Mouse (Mus musculus) cerebellum, adult (tissue): Measurements from ENCODE around the gene Sdc1.
A peak's percentile ranks its signal among the peaks of the same experiment; 100 is the strongest.

Source experiments
- ATAC-seq: cut with Nextera tagmentation; 2 replicates; pipeline ENCODE4 v1.9.2; 2017; ENCODE audit warnings: mild to moderate bottlenecking, moderate library complexity, mixed read lengths; ENCODE audit not compliant: insufficient number of reproducible peaks, low FRiP score, low TSS enrichment

The Sdc1 gene

DNA sequence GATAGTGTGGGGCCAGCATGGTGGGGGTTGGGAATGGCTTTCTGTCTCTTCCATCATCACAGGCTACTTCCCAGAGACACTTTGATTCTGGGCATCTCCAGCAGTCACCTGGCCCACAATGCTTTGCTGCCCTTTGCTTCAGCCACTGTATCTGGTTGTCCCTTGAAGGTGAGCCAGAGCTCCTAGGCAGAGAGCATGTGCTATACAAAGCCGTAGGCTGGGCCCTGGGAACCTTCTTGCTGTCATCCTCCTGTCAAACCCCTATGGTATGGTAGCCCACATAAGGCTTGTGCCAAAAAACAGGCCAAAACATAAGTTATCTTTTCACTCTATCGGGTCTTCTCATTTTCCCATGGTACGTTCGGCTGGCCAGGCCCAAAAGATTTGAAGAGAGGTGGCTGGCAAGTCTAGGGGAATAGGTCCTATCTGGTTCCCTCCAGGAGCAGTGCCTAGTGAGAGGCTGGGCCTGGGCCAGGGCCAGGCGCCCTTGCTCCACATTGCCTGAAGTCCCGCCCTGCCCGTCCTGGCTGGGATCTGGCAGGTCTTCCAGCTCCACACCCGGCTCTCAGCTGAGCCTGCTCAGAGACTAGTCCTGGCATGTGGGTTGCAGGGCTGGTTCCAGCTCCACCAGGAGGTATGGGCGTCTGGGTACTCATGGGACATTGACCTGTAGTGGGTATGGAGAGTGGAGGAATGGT lies 10.7 kb downstream of the Sdc1 start:
- ATAC-seq = peak; percentile 71

DNA sequence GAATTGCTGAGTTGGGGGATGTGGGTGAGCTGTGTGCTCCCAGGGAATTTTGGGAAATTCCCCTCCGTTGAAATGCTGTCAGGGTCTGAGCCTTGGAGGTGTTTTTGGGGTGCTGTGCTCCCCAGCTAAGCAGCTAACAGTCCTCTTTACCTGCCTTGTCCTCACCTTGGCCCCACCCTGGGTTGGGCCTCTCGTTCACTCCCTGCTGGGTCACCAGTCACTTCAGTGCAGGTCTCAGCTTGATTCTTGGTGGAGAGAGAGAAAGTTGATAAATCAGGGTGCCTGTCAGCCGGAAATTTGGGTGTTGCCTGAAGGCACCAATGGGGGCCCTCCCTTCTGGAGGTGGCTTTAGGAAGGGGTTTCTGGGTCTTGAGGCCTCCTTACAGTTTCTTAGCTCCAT lies 11.4 kb downstream of the Sdc1 start:
- no peak for ATAC-seq

DNA sequence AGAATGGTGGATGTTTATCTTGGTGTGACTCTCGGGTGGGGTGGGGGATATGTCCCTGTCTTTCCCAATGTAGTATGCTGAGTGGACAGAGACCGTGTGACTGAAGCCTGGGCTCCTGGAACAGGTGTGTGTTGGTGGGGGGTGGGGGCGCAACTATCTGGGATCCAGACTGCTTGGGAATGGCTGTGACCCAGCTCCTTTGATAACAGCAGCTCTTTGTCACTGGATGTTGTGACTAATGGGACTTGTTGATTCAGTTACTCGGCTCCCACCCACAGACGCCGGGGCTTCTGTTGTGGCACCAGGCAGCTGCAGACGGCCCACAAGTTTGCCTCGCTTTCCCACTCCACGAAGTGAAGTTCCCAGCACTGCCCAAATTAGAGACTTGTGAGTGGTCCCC lies 13.1 kb downstream of the Sdc1 start:
- no peak for ATAC-seq

DNA sequence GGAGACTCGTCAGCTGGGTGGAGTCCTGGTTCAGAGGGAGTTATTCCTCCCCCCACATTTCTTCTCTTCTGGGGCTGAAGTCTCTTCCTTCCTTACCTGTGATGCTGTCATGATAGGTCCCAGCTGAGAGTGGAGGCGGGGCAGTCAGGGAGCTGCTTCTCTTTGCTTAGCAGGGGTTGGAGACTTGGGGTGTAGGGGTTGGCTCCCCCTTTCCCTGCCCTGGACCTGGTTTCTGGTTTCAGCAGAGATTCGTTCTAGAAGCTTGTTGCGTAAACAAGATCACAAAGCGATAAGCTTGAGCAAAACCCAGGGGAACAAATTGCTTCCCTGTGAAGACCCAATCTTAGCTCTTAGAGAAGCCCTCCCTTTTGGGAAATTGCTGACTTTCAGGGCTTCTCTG lies 15.4 kb downstream of the Sdc1 start:
- no peak for ATAC-seq

DNA sequence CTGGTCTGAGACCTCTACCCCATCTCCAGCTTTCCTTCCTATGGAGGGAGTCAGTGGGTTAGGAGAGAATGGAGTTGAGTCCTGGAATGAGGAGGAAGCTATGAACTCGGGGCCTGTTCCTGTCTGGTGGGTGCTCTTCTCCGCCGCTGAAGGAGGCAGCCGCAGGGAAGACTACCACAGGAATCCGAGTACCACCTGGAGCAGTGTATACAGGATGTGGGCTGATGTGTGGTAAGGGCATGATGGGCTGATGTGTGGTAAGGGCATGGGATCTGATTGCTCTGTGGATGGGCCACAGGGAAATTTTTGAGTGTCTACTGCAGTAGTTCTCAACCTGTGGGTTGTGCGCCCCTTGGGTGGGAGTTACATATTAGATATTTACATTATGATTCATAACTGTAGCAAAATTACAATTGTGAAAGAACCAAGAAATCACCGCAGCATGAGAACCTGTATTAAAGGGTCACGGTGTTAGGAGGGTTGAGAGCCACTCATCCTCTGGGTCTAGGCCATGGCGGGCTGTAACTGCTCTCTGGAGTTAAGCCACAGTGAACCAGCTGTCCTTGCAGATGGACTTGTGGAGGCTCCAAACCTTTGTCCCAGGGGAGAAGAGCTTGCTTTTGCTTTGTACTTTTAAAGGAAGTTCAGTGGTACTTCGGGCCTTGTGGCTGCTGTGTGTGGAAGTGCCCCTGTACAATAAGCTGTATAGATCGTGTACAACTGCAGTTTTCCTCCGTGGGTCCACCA lies 16.0 kb downstream of the Sdc1 start:
- no peak for ATAC-seq

DNA sequence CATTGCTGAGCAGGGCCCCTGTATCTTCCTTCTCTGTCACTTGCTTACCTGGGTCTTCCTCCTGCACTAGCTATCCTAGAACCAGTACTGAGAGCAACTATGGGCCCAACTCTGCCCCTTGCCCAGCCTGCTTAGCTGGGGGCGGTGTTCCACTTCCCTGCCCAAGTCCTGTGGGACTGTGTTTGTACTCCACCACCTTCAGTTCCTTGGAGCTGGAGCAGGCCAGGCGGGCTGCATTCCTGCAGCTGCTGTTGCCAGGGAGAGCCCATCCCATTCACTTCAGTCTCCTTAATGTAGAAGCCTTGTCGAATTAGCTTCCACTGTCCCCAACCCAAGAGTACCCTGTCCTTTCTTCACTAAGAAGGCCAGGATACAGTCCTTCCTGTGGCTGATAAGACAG lies 17.3 kb downstream of the Sdc1 start:
- ATAC-seq = no peak

DNA sequence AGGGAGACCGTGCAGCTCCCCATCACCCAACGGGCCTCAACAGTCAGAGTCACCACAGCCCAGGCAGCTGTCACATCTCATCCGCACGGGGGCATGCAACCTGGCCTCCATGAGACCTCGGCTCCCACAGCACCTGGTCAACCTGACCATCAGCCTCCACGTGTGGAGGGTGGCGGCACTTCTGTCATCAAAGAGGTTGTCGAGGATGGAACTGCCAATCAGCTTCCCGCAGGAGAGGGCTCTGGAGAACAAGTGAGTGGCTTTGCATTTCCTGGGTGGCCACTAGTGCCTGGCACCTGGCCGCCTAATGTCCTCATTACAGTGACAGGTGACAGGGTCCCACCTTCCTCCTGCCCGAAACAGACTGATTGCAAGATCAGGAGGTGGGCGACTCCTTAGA lies 19.5 kb downstream of the Sdc1 start:
- no peak for ATAC-seq

DNA sequence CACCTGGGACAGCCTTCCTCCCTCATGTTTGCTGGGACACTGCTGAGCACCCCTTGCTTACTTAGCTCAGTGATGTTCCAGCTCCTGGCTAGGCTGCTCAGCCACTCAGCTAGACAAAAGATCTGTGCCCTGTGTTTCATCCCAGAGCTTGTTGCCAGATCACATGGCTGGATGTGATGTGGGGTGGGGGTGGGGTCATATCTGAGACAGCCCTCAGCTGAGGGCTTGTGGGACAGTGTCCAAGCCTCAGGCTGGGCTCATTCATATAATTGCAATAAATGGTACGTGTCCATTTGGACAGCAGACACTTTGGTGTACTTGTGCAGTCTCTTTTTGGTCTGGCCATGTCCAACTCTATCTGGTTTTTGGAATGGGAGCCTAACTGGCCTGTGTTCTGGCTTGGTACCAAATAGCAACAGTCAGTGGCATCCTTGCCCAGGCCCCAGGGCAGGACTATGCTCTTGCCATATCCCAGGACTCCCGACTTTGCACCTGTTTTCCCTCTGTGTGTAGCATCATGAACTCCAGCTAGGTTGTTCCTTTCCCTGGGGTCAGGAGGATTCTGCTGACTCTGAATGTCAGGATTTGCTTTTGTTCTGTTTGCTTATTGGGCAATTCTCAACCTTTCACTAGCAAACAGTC lies 22.4 kb downstream of the Sdc1 start:
- peak; percentile 59 for ATAC-seq

DNA sequence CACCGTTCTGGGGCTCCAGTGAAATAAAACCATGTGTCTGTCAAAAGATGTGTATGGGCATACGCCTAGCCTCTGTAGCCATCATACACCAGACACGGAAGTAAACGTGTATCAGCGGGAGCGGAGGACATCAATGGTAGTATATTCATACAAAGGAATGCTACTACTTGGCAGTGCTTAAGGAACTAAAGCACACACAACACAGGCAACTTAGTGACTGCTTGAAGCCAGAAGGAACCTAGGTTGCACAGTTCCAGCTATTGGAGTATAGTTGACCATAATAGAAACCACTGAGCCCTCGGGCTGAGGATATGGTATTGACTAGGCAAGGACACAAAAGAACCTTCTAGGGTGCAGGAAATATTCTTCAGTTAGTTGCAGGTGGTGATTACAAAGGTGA lies 26.8 kb downstream of the Sdc1 start:
- no peak for ATAC-seq

DNA sequence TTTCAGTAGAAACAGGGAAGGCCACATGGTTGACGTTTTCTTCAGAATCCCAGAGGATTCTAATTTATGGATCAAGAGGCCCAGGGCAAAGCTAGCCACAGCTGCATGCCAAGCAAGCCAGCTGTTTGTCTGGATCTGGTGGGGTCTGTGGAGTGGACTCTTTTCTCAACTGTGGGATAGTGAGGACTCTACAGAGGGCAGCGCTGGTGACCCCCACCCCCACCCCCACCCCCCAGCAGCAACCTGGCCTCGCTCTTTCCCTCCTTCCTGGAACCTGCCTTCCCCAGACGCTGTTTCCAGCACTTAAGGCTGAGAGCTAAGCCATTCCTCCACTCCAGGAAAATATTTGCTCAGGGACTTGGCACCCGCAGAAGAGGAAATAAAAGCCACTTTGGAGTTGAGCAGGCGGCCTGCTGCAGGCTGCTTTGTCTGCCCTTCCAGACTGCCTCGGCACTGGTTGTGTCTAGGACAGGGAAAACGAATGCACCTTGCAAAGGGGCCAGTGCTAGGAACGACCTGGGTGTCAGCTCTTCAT lies 27.4 kb downstream of the Sdc1 start:
- no peak for ATAC-seq

DNA sequence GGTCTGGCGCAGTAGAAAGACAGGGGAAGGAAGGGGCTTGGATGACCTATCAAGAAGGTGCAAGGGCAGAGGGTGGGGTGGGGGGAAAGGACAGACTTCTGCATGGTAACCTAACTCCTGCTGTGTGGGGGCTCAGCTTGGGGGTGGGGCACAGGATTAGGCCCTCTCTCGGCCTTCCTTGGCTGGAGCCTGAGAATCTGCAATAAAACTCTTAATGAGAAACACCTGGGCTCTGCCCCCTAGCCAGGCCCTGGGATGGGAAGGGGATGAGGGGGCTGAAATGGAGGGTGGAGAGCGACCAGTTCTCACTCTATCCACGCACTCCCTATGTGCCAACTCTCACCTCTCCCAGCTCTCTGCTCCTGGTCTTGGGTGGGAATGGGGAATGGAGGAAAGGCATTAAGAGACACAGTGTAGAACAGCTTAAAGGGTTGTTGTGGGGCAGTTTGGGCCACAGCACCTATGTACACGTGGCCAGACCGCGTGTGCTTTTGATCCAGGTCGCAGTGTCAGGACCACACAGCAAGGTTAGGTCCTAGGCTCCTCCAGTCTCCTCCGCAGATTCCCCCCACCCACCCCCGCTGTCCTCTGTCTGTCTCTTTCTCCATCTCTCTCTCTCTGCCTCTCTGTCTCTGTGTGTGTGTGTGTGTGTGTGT lies 32.4 kb downstream of the Sdc1 start:
- ATAC-seq = no peak

DNA sequence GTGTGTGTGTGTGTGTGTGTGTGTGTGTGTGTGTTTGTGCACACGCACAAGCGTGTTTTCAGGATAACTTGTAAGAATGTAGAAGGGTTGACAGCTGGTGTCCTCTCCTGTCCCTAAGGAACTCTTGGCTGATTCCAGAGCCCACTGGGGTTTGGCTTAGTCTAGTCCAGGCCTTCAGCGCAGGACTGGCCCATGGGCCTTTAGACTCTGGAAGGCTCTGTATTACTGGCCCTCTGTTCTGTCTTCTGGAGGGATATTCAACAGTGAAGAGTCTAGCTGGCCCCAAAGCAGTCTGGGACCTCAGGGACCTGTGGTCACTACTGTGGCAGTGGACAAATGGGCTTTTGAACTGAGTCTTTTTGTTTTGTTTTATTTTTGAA lies 32.9 kb downstream of the Sdc1 start:
- ATAC-seq = no peak

DNA sequence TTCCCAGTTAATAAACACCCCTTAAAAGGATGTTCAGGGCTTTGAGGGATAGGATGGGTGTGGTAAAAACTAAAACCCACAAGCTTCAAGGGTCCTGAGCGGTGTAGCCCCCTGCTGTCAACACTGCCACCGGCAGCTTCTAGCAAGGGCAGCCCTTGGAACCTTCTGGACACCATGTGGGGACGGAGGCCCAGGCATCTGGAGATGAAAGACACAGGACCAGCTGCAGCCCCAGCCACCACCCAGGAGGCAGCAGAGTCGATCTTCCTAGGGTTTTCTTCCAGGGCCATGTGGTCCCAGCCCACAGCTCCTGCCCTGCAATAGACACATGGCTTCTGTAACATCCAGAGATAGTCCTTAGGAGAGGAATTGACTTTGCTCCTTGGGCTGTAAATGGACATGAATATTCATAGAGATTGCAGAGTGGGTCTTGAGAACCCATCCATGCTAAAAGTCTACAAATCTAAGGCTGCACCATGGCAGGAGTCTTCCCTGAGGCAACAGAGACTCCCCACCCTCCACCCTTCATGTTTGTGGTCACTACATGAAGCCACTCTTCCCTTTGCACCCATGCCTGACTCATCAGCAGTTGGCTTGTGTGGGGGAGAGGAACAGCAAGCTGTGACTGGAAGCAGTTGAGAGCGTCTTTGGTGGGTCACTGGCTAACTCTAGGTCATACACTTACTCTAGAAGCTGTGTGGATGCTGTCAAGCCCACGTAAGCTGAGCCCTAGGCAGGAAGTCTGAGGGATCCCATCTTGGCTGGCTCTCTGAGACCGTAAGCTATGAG lies 34.0 kb downstream of the Sdc1 start:
- no peak for ATAC-seq

DNA sequence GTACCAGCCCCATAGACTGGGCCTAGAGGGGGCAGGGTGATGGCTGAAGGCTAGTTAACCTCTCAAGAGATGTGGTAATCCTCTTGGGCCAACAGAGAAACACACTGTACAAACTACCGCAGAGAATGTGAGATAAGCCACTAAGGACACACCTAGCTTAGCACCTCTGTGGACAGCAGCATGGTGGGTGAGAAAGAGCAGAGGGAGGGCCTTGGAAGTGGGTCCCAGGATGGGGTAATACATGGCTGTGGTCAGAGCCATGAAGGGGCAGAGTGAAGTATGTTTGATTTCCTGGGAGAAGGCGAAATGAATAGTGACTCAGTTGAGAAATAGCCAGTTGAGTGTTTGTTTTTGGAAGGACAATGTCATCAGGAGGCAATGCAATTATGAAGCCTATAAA lies 38.0 kb downstream of the Sdc1 start:
- ATAC-seq = no peak

DNA sequence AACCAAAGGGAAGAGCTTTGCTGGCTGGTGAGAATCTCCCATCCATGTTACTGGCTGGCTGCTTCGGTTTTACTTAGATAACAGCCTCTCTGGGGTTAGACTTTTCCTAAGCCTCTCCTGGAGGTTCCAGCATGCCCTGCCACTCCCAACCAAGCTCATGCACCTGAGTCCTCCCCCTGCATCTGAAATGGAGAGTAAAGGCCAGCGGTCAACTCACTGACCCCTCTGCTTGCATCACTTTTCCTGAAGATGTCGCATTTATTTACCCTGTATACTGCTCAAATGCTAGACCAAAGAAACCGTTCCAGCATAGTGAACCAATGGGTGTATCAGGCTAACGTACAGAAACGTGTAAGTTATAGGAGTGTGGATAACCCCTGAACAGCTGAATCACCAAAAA lies 38.5 kb downstream of the Sdc1 start:
- no peak for ATAC-seq

DNA sequence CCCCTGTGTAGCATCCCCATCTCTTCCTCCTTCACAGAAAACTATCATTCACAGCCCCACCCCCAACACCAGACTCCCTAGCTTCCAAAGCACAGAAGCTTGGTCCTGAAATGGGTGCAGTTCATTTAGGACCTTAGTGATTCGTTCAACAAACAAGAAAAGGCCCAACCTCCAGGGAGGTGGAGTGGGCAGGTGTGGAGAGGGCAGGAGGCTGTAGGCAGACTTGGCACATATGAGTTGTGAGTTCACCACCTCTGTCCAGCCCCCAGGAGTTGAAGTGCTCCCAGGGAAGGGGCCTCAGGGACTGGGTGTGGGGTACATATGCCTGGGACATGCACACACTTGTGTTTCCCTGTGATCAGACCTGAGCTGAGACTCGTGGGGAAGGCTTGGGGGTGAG lies 39.8 kb downstream of the Sdc1 start:
- no peak for ATAC-seq

DNA sequence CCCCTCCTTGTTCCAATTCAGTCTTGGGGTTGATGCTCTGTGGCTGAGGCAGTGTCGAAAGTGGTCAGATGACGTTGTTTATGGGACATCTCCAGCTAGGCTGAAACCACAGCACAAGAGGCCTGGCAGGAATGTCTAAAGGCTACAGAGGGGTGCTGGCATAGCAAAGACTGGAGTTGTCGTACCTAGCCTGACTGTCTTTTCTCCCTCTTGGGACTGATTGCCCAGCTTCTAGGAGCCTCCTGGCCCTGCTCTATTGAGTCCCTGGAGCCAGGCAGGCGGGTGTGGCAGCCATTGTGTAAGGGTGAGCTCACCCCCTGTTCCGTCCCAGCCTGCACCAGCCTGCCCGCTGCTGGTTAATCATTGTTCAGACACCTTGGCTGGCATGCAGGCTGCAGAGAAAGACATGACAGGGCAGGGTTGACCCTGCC lies 40.3 kb downstream of the Sdc1 start:
- peak; percentile 50; the same call in 1 of the 2 replicates for ATAC-seq

DNA sequence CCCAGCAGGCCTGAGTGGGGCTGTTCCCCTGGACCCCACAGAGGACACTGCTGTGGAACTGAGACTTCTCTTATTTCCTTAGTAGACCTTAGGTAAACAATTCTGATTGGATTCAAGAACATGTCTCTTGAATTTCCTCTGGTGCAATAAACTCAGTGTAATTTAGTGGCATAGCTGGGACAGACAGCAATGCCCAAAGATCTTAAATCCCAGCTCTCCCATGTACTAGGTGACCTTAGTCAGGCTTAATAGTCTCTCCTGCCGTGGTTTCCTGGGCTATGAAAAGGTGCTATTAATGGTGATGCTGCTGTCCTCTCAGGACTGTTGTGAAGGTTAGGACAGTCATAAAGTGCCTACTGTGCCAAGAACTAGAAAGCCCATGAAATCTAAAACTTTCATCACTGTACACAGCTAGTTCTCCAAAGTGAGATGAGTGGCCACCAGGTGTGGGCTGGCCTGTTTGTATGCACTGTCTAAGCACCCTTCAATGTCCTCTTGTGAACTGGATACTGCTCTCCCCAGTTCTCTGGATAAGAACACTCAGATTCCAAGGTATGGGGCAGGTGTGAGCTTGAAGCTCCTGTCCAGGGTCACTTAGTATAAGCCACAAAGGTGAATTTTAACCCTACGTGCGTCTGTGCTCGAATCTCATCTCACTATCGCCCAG lies 40.9 kb downstream of the Sdc1 start:
- no peak for ATAC-seq

DNA sequence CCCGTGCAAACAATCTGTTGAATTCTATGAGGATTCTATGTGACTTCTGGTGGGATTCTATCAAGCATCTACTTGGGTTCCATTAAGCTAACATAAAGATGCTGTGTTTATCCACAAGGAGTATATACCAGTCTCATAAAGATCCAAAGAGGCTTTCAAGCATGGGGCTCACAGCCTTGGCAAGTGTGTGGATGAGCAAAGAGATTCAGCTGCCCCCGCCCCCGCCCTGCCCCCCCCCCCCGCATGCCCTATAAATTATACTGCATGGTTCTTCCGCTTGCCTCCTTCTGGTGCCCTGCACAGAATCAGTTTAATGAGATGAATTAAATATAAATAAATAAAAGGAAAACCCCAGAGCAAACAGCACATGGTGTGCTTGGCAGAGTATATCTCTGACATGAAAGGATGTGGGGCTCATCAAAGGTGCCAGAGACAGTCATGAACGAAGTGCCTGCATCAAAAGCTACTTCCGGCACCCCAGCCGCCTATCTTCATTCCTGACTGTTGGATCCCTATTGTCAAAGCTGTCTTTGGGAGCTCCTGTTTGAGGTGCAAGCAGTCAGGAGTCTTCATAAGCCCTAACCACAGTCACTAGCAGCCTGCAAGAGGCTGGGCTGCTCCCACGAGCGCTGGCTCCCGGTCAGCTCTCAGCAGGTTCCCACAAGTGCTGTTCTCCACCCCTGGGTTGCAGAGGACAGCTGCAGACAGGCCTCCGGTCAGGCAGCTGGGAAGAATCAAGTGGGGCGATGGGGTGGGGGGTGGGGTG lies 46.5 kb downstream of the Sdc1 start:
- ATAC-seq = peak; percentile 40; the same call in 1 of the 2 replicates
